Mouse (Mus musculus) MEL (cell line): ENCODE data around the gene Nr1h3. TPM values are rescaled to one million over a fixed set of nuclear protein-coding genes. Genes with fewer than 3 reads are reported as not detected.
A peak's percentile ranks its signal among the peaks of the same experiment; 100 is the strongest.
"Not testable (repeated sequence)": the region's sequence is repeated elsewhere in the genome, so short reads cannot be mapped to it uniquely, and the experiment has no call there.

Experiments
- DNase-seq: peaks from one replicate; pipeline ENCODE4 v3.0.0; 2011; ENCODE audit warnings: low read depth, low spot score
- H3K27ac ChIP-seq: 2 replicates; pipeline ENCODE4 v1.5.1; 2012; ENCODE audit warnings: low read depth, mild to moderate bottlenecking, control low read depth, low read length, moderate library complexity; ENCODE audit not compliant: control insufficient read depth
- H3K27me3 ChIP-seq, 2 experiments: fragments of 150-350 bp in 1 of 2; sonication (generic) in 1 of 2; 2 replicates each; pipeline ENCODE4 v1.6.1; 2012; ENCODE audit warnings: low read length in 2 of 2, mild to moderate bottlenecking in 2 of 2, improper control_type of control experiment in 1 of 2, moderate library complexity in 1 of 2; ENCODE audit not compliant: insufficient read depth in 2 of 2, control insufficient read depth in 1 of 2
- H3K36me3 ChIP-seq, 2 experiments: 2 replicates each; pipeline ENCODE4 v1.6.1; 2012 to 2014; ENCODE audit warnings: low read length in 2 of 2, improper control_type of control experiment in 1 of 2, inconsistent platforms in 1 of 2, mild to moderate bottlenecking in 1 of 2; ENCODE audit not compliant: insufficient read depth in 2 of 2, control insufficient read depth in 1 of 2
- H3K4me1 ChIP-seq, 2 experiments: fragments of 150-350 bp in 1 of 2; sonication (generic) in 1 of 2; 2 replicates each; pipeline ENCODE4 v1.6.1; 2012; ENCODE audit warnings: low read length in 2 of 2, improper control_type of control experiment in 1 of 2, mild to moderate bottlenecking in 1 of 2; ENCODE audit not compliant: insufficient read depth in 2 of 2, control insufficient read depth in 1 of 2
- H3K4me3 ChIP-seq, 2 experiments: fragments of 150-350 bp in 1 of 2; sonication (generic) in 1 of 2; 2 replicates each; pipeline ENCODE4 v1.5.1; 2012; ENCODE audit warnings: low read depth in 2 of 2, low read length in 2 of 2, mild to moderate bottlenecking in 2 of 2, moderate library complexity in 2 of 2, control low read depth in 1 of 2, improper control_type of control experiment in 1 of 2; ENCODE audit not compliant: control insufficient read depth in 1 of 2, insufficient read depth in 1 of 2
- H3K79me2 ChIP-seq: 2 replicates; pipeline ENCODE4 v1.6.1; 2012; ENCODE audit warnings: mild to moderate bottlenecking, low read length, moderate library complexity; ENCODE audit not compliant: control insufficient read depth, poor library complexity, insufficient read depth
- H3K9ac ChIP-seq: 2 replicates; pipeline ENCODE4 v1.6.1; 2012; ENCODE audit warnings: low read depth, mild to moderate bottlenecking, control low read depth, low read length, moderate library complexity; ENCODE audit not compliant: control insufficient read depth, poor library complexity, severe bottlenecking
- H3K9me3 ChIP-seq: fragments of 150-350 bp; sonication (generic); replicated peaks from 2 replicates; pipeline ENCODE4 v1.6.1; 2012; ENCODE audit warnings: mild to moderate bottlenecking, low read length, improper control_type of control experiment, moderate library complexity; ENCODE audit not compliant: insufficient read depth
- BHLHE40 ChIP-seq: IDR thresholded peaks from 2 replicates; pipeline ENCODE4 v1.6.1; 2012; ENCODE audit warnings: low read depth, mild to moderate bottlenecking, inconsistent platforms, low read length, improper control_type of control experiment, borderline replicate concordance
- CTCF ChIP-seq, 3 experiments: IDR thresholded peaks in 2 of 3; conservative IDR thresholded peaks in 1 of 3; 2 replicates each; pipeline ENCODE4 v1.5.1; 2011 to 2012; ENCODE audit warnings: low read length in 3 of 3, low read depth in 2 of 3, mild to moderate bottlenecking in 2 of 3, improper control_type of control experiment in 1 of 3, inconsistent platforms in 1 of 3, mixed read lengths in 1 of 3, moderate library complexity in 1 of 3; ENCODE audit not compliant: control insufficient read depth in 1 of 3, insufficient read depth in 1 of 3, poor library complexity in 1 of 3, severe bottlenecking in 1 of 3
- ETS1 ChIP-seq: IDR thresholded peaks from 2 replicates; pipeline ENCODE4 v1.6.1; 2012; ENCODE audit warnings: low read depth, mild to moderate bottlenecking, inconsistent platforms, low read length, improper control_type of control experiment, moderate library complexity
- GABPA ChIP-seq: IDR thresholded peaks from 2 replicates; pipeline ENCODE4 v1.6.1; 2012; ENCODE audit warnings: low read depth, mild to moderate bottlenecking, inconsistent platforms, low read length, improper control_type of control experiment, moderate library complexity
- GATA1 ChIP-seq: IDR thresholded peaks from 2 replicates; pipeline ENCODE4 v1.6.1; 2011; ENCODE audit warnings: low read depth, low read length, improper control_type of control experiment
- JUND ChIP-seq: IDR thresholded peaks from 2 replicates; pipeline ENCODE4 v1.6.1; 2011; ENCODE audit warnings: low read depth, mild to moderate bottlenecking, improper control_type of control experiment, low read length
- MAFK ChIP-seq: IDR thresholded peaks from 2 replicates; pipeline ENCODE4 v1.6.1; 2011; ENCODE audit warnings: low read depth, mild to moderate bottlenecking, low read length, improper control_type of control experiment, borderline replicate concordance
- MAX ChIP-seq: IDR thresholded peaks from 2 replicates; pipeline ENCODE4 v1.6.1; 2011; ENCODE audit warnings: low read length, improper control_type of control experiment
- MXI1 ChIP-seq: IDR thresholded peaks from 2 replicates; pipeline ENCODE4 v1.6.1; 2011; ENCODE audit warnings: mild to moderate bottlenecking, low read depth, low read length, improper control_type of control experiment
- POLR2AphosphoS5 ChIP-seq: IDR thresholded peaks from 2 replicates; pipeline ENCODE4 v1.6.1; 2012; ENCODE audit warnings: low read depth, borderline replicate concordance, mild to moderate bottlenecking, inconsistent platforms, low read length, moderate library complexity, mixed read lengths
- RAD21 ChIP-seq: IDR thresholded peaks from 2 replicates; pipeline ENCODE4 v1.6.1; 2011; ENCODE audit warnings: mild to moderate bottlenecking, low read depth, low read length, improper control_type of control experiment
- RCOR1 ChIP-seq: IDR thresholded peaks from 2 replicates; pipeline ENCODE4 v1.6.1; 2012; ENCODE audit warnings: low read depth, mild to moderate bottlenecking, inconsistent platforms, low read length, improper control_type of control experiment
- SIN3A ChIP-seq: IDR thresholded peaks from 2 replicates; pipeline ENCODE4 v1.6.1; 2012; ENCODE audit warnings: low read length, improper control_type of control experiment, inconsistent platforms
- SMC3 ChIP-seq: IDR thresholded peaks from 2 replicates; pipeline ENCODE4 v1.6.1; 2011; ENCODE audit warnings: low read depth, low read length, improper control_type of control experiment
- ZNF384 ChIP-seq: IDR thresholded peaks from 2 replicates; pipeline ENCODE4 v1.6.1; 2012; ENCODE audit warnings: low read depth, mild to moderate bottlenecking, inconsistent platforms, low read length, improper control_type of control experiment
- polyA plus RNA-seq, 2 experiments: library from polyadenylated mRNA; stranded (reverse) in 1 of 2; unstranded in 1 of 2; fragments of >175 nt in 1 of 2; fragments of >200 nt in 1 of 2; gene quantifications; 2 replicates each; pipeline versions ENCODE4 v1.2.1 to v1.2.4; 2012; ENCODE audit warnings: low replicate concordance in 2 of 2, low read depth in 1 of 2; ENCODE audit not compliant: insufficient read length in 2 of 2, insufficient read depth in 1 of 2, missing spikeins in 1 of 2
- total RNA-seq: library from RNA; depleted of rRNA; stranded (reverse); fragments of 300-350 nt; gene quantifications from 2 replicates; pipeline ENCODE4 v1.2.3, GENCODE M21; 2012

Gene Nr1h3
- total and polyA plus RNA-seq, 3 experiments = 3.5 to 6.9 TPM; not detected in 1

DNA sequence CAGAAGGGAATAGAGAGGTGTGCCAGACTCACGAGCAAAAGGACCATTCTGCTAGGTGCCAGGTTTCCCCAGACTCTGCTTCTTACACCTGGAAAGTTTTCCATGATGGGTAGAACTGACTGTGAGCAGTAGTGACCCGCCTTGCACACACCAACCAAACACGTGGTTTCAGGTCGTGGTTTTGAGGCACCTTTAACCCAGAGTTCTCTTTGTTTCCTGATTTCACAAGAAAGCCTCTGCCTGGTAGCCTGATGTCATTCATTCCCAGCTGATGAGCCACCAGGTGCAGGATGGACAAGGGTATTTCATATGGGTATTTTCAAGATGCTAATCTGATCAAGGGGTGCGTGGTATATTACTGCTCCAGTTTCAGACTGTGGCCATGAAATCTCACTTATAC lies 39.9 kb upstream of the Nr1h3 start:
- peaks cover 0 to 19% of the 10 kb centered on the region in 2 experiments; a peak in 2 of 4 replicates for H3K36me3 ChIP-seq
- H3K4me3 ChIP-seq = no peak overlapping the region
- peaks cover 13% of the 10 kb centered on the region in 2 experiments for H3K4me1 ChIP-seq
- DNase-seq = no peak
- H3K79me2 ChIP-seq = no peaks in the 10 kb centered on the region
- no peaks in the 10 kb centered on the region for H3K27me3 ChIP-seq
- H3K9ac ChIP-seq = no peak overlapping the region
- TF ChIP-seq MXI1 (no peak; the same call in 1 of the 2 replicates), MAFK (no peak), POLR2AphosphoS5 (no peak), MAX (peak; percentile 44; the same call in 1 of the 2 replicates), GABPA (no peak), ETS1 (0 out of 2 replicates have a peak, but pooled peaks have one; percentile 36)
- H3K27ac ChIP-seq = no peak overlapping the region
- H3K9me3 ChIP-seq = no peaks in the 10 kb centered on the region

DNA sequence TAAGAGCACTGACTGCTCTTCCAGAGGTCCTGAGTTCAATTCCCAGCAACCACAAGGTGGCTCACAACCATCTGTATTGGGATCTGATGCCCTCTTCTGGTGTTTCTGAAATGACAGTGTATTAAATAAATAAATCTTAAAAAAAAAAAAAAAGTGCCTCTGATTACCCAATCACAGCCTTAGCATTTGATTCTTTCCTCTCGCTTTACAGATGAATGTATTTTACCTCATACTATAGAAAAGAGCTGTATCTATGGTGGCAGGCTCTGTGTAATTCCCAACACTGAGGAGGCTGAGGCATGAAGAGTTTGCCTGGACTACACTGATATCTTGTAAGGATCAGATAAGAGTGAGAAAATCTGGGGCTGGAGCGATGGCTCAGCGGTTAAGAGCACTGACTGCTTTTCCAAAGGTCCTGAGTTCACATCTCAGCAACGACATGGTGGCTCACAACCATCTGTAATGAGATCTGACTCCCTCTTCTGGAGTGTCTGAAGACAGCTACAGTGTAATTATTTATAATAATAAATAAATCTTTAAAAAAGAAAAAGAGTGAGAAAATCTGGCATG lies 35.0 kb upstream of the Nr1h3 start:
- not testable (repeated sequence) for H3K4me1 ChIP-seq, H3K79me2 ChIP-seq, H3K9me3 ChIP-seq, H3K27me3 ChIP-seq, H3K9ac ChIP-seq, H3K36me3 ChIP-seq
- Histone ChIP-seq H3K27ac (peak overlapping the region; percentile 93; the same call in 1 of the 2 replicates), H3K4me3 (peak overlapping the region; percentile 79 to 86)
- TF ChIP-seq SMC3 (peak; percentile 39; the same call in 1 of the 2 replicates), ZNF384 (peak; percentile 87), BHLHE40 (0 out of 2 replicates have a peak, but pooled peaks have one; percentile 24), CTCF (IDR thresholded peaks at IDR 0.05 in 2 of 3, conservative IDR thresholded peaks at IDR 0.05 in 1 of 3; ENCODE audit: control insufficient read depth in 1 of 3, insufficient read depth in 1 of 3, low read depth in 2 of 3, low read length in 3 of 3, poor library complexity in 1 of 3, severe bottlenecking in 1 of 3) (peak in 1 of 3 experiments; percentile 58; a peak in 2 of 6 replicates), RAD21 (peak; percentile 5; the same call in 1 of the 2 replicates), RCOR1 (peak; percentile 92), JUND (0 out of 2 replicates have a peak, but pooled peaks have one; percentile 9), MXI1 (peak; percentile 50), GATA1 (0 out of 2 replicates have a peak, but pooled peaks have one; percentile 29), SIN3A (peak; percentile 41; the same call in 1 of the 2 replicates)
- peak; percentile 53 for DNase-seq
